Mouse (Mus musculus): ENCODE measurements around the gene Naglu.

The Naglu gene

GRCm38 (mm10) chr11:101084246-101084645, 14.4 kb downstream of the Naglu start:
- no peak for DNase-seq (ENCODE audit: low spot score in 2 of 2)

DNA sequence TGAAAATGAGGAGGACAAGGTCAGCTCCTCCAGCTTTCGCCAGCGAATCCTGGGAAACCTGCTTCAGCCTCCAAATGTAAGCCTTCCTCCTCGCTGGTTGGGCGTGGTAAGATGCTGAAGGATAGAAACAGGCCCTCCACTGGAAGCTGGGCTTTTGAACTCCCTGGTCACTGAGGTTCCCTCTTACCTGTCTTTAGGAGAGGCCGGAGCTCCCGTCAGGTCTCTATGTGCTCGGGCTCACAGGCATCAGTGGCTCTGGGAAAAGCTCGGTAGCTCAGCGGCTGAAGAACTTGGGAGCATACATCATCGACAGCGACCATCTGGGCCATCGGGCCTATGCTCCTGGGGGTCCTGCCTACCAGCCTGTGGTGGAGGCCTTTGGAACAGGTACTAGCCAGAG, 15.0 kb downstream of the Naglu start:
- DNase-seq (ENCODE audit: low spot score in 2 of 2), result no peak

- DNase-seq (ENCODE audit: low spot score in 2 of 2), result no peak
These were observed 16.0 kb downstream of the Naglu start for GRCm38 (mm10) chr11:101085617-101086322.

GRCm38 (mm10) chr11:101086323-101086674, 16.5 kb downstream of the Naglu start:
- DNase-seq (ENCODE audit: low spot score in 2 of 2), result no peak

GRCm38 (mm10) chr11:101086756-101087681, 17.2 kb downstream of the Naglu start, which contains the start of gene Mlx:
TSS of gene Mlx (plus strand) at chr11:101087277.
- peak; percentile 92 to 94 for DNase-seq (ENCODE audit: low spot score in 2 of 2)

- DNase-seq (ENCODE audit: low spot score in 2 of 2), result no peak
These were observed 17.9 kb downstream of the Naglu start for GRCm38 (mm10) chr11:101087682-101088055.

DNA sequence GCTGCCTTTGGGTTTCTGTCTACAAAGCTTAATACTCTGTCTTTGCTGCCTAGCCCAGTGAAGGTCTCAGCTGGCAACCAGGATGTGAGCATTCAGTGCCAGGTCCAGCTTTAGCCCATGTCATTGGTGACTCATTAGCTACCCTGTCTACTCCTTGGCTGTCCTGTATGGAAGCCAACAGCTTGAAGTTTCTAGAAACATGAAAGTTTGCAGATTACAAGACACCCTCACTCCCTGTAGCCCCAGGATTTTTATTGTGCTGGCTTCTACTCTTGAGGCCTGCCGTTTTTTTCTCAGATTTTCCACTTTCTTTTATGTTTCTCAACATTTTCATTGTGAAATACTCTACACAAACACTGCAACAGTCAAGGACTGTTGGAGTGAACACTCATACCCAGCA, 20.1 kb downstream of the Naglu start:
- no peak for DNase-seq (ENCODE audit: low spot score in 2 of 2)

GRCm38 (mm10) chr11:101094930-101095313, 25.1 kb downstream of the Naglu start:
- no peak for DNase-seq (ENCODE audit: low spot score in 2 of 2)

GRCm38 (mm10) chr11:101095314-101096024, 25.7 kb downstream of the Naglu start, which contains the start of gene Psmc3ip:
TSS of gene Psmc3ip (minus strand) at chr11:101095436.
- DNase-seq (ENCODE audit: low spot score in 2 of 2), result peak; percentile 97

DNA sequence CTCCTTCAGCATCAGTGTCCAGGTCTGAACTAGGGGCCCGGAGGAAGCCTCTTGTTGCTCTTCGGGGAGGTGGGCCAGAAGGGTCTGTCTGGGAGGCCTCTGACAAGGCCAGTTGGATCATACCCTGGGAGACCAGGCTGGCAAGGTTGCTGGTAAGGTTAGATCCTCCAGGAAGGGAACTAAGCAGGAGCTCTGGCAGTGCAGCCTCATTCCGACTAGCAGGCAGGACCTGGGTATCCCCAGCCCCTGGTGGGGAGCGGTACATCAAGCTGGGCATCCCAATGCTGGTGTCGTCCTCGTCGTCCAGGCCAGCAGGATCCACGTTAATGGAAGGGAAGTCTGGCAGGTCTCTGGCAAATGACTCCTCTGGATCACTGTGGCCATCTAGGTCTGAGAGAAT, 28.4 kb downstream of the Naglu start:
- DNase-seq (ENCODE audit: low spot score in 2 of 2), result no peak

GRCm38 (mm10) chr11:101103011-101103410, 33.2 kb downstream of the Naglu start:
- DNase-seq (ENCODE audit: low spot score in 2 of 2), result no peak

- DNase-seq (ENCODE audit: low spot score in 2 of 2), result no peak
These were observed 39.5 kb downstream of the Naglu start for GRCm38 (mm10) chr11:101109351-101109750.

DNA sequence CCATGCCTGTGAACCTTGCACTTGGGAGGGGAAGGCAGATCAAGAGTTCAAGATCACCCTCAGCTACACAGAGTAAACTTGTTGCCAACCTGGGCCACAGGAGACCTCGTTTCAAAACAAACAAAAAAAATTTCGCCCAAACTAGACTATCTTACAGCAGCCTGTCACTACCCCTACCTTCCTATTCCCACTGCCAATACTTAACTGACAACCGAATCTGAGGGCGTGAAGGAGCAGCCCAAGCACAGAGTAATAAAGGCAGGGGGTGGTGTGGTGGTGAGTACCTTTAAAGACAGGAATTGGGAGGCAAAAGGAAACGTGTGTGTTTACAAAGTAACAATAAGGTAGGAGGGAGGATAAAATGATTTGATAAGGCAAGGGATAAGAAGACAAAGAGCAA, 40.9 kb downstream of the Naglu start:
- DNase-seq (ENCODE audit: low spot score in 2 of 2), result no peak

DNA sequence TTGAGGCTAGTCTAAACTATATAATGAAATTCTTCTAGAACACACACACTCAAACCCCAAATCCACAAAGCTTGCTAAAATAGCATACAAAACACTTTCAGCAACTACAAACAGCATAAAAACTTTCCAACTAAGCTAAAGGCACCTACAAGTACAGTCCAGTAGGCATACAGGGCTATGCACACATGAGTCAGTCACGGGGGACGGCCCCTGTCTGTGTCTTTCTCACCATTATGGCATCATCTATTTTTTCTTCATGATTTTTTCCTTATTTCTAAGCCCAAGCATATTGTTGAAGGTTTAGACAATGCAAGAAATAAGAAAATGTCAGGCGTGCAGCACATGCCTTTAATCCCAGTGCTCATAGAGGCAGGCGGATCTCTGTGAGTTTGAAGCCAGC, 41.4 kb downstream of the Naglu start:
- no peak for DNase-seq (ENCODE audit: low spot score in 2 of 2)

DNA sequence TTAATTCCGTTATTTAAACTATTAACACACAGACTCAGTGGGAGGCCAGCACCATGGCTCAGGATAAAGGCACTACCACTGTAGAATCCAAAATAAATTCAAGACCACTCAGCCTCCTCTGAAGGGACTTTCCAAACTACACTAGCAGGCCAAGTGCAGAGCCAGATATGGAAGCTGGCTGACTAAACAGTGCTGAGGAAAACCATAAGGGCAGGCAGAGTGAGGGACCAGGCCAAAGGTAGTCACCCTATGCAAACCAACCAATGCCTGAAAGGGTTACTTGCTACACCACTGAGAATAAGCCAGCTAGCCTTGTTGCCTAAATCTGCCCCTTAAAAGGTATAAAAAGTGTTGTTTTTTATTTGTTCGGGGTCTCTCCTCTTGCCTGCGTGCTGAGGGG, 42.4 kb downstream of the Naglu start:
- no peak for DNase-seq (ENCODE audit: low spot score in 2 of 2)

GRCm38 (mm10) chr11:101115564-101115963, 45.8 kb downstream of the Naglu start:
- no peak for DNase-seq (ENCODE audit: low spot score in 2 of 2)

- no peak for DNase-seq (ENCODE audit: low spot score in 2 of 2)
These were observed 48.3 kb downstream of the Naglu start for GRCm38 (mm10) chr11:101118105-101118504.

- DNase-seq (ENCODE audit: low spot score in 2 of 2), result no peak
These were observed 49.4 kb downstream of the Naglu start for GRCm38 (mm10) chr11:101119131-101119760.

DNA sequence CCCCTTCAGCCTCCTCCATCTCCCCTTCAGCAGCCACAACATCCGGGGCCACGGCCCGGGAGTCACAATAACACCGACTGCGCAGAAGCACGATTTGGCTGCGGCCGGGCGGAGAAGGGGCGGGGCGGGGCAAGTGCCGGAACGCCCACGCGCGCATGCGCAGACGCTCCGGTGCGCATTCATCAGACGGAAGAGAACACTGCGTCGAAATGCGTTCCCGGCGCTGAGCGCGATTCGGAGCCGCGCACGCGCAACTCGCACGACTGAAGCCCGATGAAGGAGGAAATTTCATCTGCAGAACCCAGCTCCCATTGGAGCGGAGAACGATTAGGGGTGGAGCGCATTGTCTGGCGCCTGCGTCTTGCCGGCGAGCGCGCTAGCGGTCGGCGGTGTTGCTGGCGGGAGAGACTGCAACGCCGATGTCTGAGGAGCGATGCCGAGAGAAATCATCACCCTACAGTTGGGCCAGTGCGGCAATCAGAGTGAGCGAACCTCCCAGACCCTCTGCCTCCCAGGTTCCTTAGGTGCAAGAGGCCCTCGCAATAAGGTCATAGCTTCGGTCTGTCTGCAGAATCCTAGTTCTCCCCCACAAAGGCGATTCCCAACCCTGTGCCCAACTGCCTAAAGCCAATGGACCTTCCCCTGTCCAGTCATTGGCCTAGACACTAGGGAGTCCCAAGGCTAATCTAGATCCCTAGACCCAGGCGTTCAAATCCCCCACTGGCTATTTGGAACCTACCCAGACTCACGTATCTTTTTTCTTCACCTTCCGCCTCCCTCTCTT, 50.1 kb downstream of the Naglu start, which contains the start of the genes Retreg3 and Tubg1:
Retreg3 (minus strand) TSS at position 133 of the 784 bp plus-strand sequence.
Tubg1 (plus strand) TSS at position 178 of the 784 bp plus-strand sequence.
- DNase-seq (ENCODE audit: low spot score in 2 of 2), result peak; percentile 98 to 99

- DNase-seq (ENCODE audit: low spot score in 2 of 2), result no peak
These were observed 50.9 kb downstream of the Naglu start for GRCm38 (mm10) chr11:101120545-101121188.
